Mouse (Mus musculus) MEL (cell line): ENCODE results near the gene Vav2. TPM values are rescaled to one million over a fixed set of nuclear protein-coding genes. Genes with fewer than 3 reads are reported as not detected.
A peak's percentile ranks its signal among the peaks of the same experiment; 100 is the strongest.

Source experiments
- DNase-seq: peaks from one replicate; pipeline ENCODE4 v3.0.0; 2011; ENCODE audit warnings: low read depth, low spot score
- H3K27ac ChIP-seq: 2 replicates; pipeline ENCODE4 v1.5.1; 2012; ENCODE audit warnings: low read depth, mild to moderate bottlenecking, control low read depth, low read length, moderate library complexity; ENCODE audit not compliant: control insufficient read depth
- H3K27me3 ChIP-seq, 2 experiments: fragments of 150-350 bp in 1 of 2; sonication (generic) in 1 of 2; 2 replicates each; pipeline ENCODE4 v1.6.1; 2012; ENCODE audit warnings: low read length in 2 of 2, mild to moderate bottlenecking in 2 of 2, improper control_type of control experiment in 1 of 2, moderate library complexity in 1 of 2; ENCODE audit not compliant: insufficient read depth in 2 of 2, control insufficient read depth in 1 of 2
- H3K36me3 ChIP-seq, 2 experiments: 2 replicates each; pipeline ENCODE4 v1.6.1; 2012 to 2014; ENCODE audit warnings: low read length in 2 of 2, improper control_type of control experiment in 1 of 2, inconsistent platforms in 1 of 2, mild to moderate bottlenecking in 1 of 2; ENCODE audit not compliant: insufficient read depth in 2 of 2, control insufficient read depth in 1 of 2
- H3K4me1 ChIP-seq, 2 experiments: fragments of 150-350 bp in 1 of 2; sonication (generic) in 1 of 2; 2 replicates each; pipeline ENCODE4 v1.6.1; 2012; ENCODE audit warnings: low read length in 2 of 2, improper control_type of control experiment in 1 of 2, mild to moderate bottlenecking in 1 of 2; ENCODE audit not compliant: insufficient read depth in 2 of 2, control insufficient read depth in 1 of 2
- H3K4me3 ChIP-seq, 2 experiments: fragments of 150-350 bp in 1 of 2; sonication (generic) in 1 of 2; 2 replicates each; pipeline ENCODE4 v1.5.1; 2012; ENCODE audit warnings: low read depth in 2 of 2, low read length in 2 of 2, mild to moderate bottlenecking in 2 of 2, moderate library complexity in 2 of 2, control low read depth in 1 of 2, improper control_type of control experiment in 1 of 2; ENCODE audit not compliant: control insufficient read depth in 1 of 2, insufficient read depth in 1 of 2
- H3K79me2 ChIP-seq: 2 replicates; pipeline ENCODE4 v1.6.1; 2012; ENCODE audit warnings: mild to moderate bottlenecking, low read length, moderate library complexity; ENCODE audit not compliant: control insufficient read depth, poor library complexity, insufficient read depth
- H3K9ac ChIP-seq: 2 replicates; pipeline ENCODE4 v1.6.1; 2012; ENCODE audit warnings: low read depth, mild to moderate bottlenecking, control low read depth, low read length, moderate library complexity; ENCODE audit not compliant: control insufficient read depth, poor library complexity, severe bottlenecking
- H3K9me3 ChIP-seq: fragments of 150-350 bp; sonication (generic); replicated peaks from 2 replicates; pipeline ENCODE4 v1.6.1; 2012; ENCODE audit warnings: mild to moderate bottlenecking, low read length, improper control_type of control experiment, moderate library complexity; ENCODE audit not compliant: insufficient read depth
- CTCF ChIP-seq, 3 experiments: IDR thresholded peaks in 2 of 3; conservative IDR thresholded peaks in 1 of 3; 2 replicates each; pipeline ENCODE4 v1.5.1; 2011 to 2012; ENCODE audit warnings: low read length in 3 of 3, low read depth in 2 of 3, mild to moderate bottlenecking in 2 of 3, improper control_type of control experiment in 1 of 3, inconsistent platforms in 1 of 3, mixed read lengths in 1 of 3, moderate library complexity in 1 of 3; ENCODE audit not compliant: control insufficient read depth in 1 of 3, insufficient read depth in 1 of 3, poor library complexity in 1 of 3, severe bottlenecking in 1 of 3
- JUND ChIP-seq: IDR thresholded peaks from 2 replicates; pipeline ENCODE4 v1.6.1; 2011; ENCODE audit warnings: low read depth, mild to moderate bottlenecking, improper control_type of control experiment, low read length
- KAT2A ChIP-seq: conservative IDR thresholded peaks from 2 replicates; pipeline ENCODE4 v1.6.1; 2012; ENCODE audit warnings: low read depth, low read length, improper control_type of control experiment, inconsistent platforms
- MAFK ChIP-seq: IDR thresholded peaks from 2 replicates; pipeline ENCODE4 v1.6.1; 2011; ENCODE audit warnings: low read depth, mild to moderate bottlenecking, low read length, improper control_type of control experiment, borderline replicate concordance
- MYC ChIP-seq: IDR thresholded peaks from 2 replicates; pipeline ENCODE4 v1.6.1; 2011; ENCODE audit warnings: low read depth, mild to moderate bottlenecking, low read length, improper control_type of control experiment, moderate library complexity
- NELFE ChIP-seq: IDR thresholded peaks from 2 replicates; pipeline ENCODE4 v1.6.1; 2011; ENCODE audit warnings: low read depth, low read length, improper control_type of control experiment
- POLR2A ChIP-seq, 2 experiments: IDR thresholded peaks; 2 replicates each; pipeline ENCODE4 v1.6.1; 2011 to 2012; ENCODE audit warnings: low read length in 2 of 2, mild to moderate bottlenecking in 2 of 2, control low read depth in 1 of 2, improper control_type of control experiment in 1 of 2, low read depth in 1 of 2, moderate library complexity in 1 of 2; ENCODE audit not compliant: control insufficient read depth in 1 of 2, insufficient read depth in 1 of 2, poor library complexity in 1 of 2
- POLR2AphosphoS2 ChIP-seq: IDR thresholded peaks from 2 replicates; pipeline ENCODE4 v1.6.1; 2011; ENCODE audit warnings: low read length, improper control_type of control experiment
- RCOR1 ChIP-seq: IDR thresholded peaks from 2 replicates; pipeline ENCODE4 v1.6.1; 2012; ENCODE audit warnings: low read depth, mild to moderate bottlenecking, inconsistent platforms, low read length, improper control_type of control experiment
- SMC3 ChIP-seq: IDR thresholded peaks from 2 replicates; pipeline ENCODE4 v1.6.1; 2011; ENCODE audit warnings: low read depth, low read length, improper control_type of control experiment
- TAL1 ChIP-seq: IDR thresholded peaks from 2 replicates; pipeline ENCODE4 v1.6.1; 2012; ENCODE audit warnings: mild to moderate bottlenecking, inconsistent platforms, low read length, moderate library complexity, mixed read lengths
- TCF12 ChIP-seq: IDR thresholded peaks from 2 replicates; pipeline ENCODE4 v1.6.1; 2014; ENCODE audit warnings: low read depth, mild to moderate bottlenecking, inconsistent platforms, low read length, improper control_type of control experiment, moderate library complexity
- USF1 ChIP-seq: IDR thresholded peaks from 2 replicates; pipeline ENCODE4 v1.6.1; 2014; ENCODE audit warnings: low read depth, mild to moderate bottlenecking, inconsistent platforms, low read length, improper control_type of control experiment, moderate library complexity
- ZC3H11A ChIP-seq: IDR thresholded peaks from 2 replicates; pipeline ENCODE4 v1.6.1; 2012; ENCODE audit warnings: low read depth, mild to moderate bottlenecking, inconsistent platforms, low read length, improper control_type of control experiment
- ZKSCAN1 ChIP-seq: IDR thresholded peaks from 2 replicates; pipeline ENCODE4 v1.6.1; 2012; ENCODE audit warnings: low read depth, mild to moderate bottlenecking, inconsistent platforms, low read length, improper control_type of control experiment, moderate library complexity
- ZNF384 ChIP-seq: IDR thresholded peaks from 2 replicates; pipeline ENCODE4 v1.6.1; 2012; ENCODE audit warnings: low read depth, mild to moderate bottlenecking, inconsistent platforms, low read length, improper control_type of control experiment
- polyA plus RNA-seq, 2 experiments: library from polyadenylated mRNA; stranded (reverse) in 1 of 2; unstranded in 1 of 2; fragments of >175 nt in 1 of 2; fragments of >200 nt in 1 of 2; gene quantifications; 2 replicates each; pipeline versions ENCODE4 v1.2.1 to v1.2.4; 2012; ENCODE audit warnings: low replicate concordance in 2 of 2, low read depth in 1 of 2; ENCODE audit not compliant: insufficient read length in 2 of 2, insufficient read depth in 1 of 2, missing spikeins in 1 of 2
- total RNA-seq: library from RNA; depleted of rRNA; stranded (reverse); fragments of 300-350 nt; gene quantifications from 2 replicates; pipeline ENCODE4 v1.2.3, GENCODE M21; 2012

The Vav2 gene
- total and polyA plus RNA-seq, 3 experiments: 8.8 to 15.9 TPM; not detected in 1

DNA sequence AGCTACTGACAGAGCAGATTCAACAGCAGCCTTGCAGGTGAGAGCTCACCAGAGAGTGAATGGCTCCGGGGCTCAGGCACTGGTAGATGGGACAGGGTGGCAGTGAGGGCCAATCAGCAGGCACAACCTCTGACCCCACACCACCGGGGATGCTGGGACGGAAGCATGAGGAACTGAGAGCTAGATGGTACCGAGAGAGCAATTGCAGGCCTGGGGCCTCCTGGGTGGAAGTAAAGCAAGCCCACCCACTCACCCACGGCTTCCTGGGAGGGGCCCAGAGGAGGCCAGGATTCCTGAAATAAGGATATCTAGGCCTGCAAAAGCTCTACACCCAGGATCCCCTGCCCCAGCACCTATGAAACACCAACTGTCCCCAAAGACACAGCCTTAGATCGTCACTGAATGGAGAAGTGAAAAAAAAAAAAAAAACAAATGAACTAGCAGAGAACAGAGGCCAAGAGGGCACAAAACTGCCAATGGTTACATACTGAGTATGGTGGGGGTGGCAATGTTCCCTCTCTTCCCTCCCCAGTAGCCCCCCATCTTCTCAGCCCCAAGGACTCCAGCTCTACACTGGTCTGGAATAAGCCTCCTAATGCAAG, 72.1 kb downstream of the Vav2 start:
- Histone ChIP-seq H3K27ac (no peak overlapping the region), H3K4me1 (peaks cover 5 to 10% of the 10 kb centered on the region in 2 experiments), H3K79me2 (no peaks in the 10 kb centered on the region), H3K9me3 (no peaks in the 10 kb centered on the region), H3K27me3 (no peaks in the 10 kb centered on the region), H3K36me3 (peaks cover 0 to 4% of the 10 kb centered on the region in 2 experiments; a peak in 2 of 4 replicates), H3K4me3 (no peak overlapping the region), H3K9ac (no peak overlapping the region)
- no peak for DNase-seq
- 0 out of 2 replicates have a peak, but pooled peaks have one; percentile 17 for TF ChIP-seq ZNF384
- TF ChIP-seq ZKSCAN1: no peak
- TF ChIP-seq KAT2A: no peak

DNA sequence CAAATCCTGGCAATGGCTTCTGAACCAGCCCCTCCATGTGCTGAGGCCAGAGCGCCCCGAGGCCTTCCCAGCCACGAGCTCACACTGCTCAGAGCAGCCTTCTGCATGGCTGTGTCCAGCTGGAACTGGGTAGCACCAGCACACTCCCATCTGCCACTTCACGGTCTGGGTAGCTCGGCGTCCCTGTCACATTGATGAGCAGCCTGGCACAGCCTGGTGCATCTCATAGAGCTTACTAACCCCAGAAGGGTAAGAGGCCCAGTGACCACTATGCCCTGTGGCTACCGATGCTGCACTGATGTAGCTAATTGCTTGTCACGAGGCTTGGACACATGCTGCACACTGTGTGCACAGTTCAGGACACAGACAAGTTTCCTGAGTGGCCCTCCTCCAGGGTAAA, 74.1 kb downstream of the Vav2 start:
- H3K27ac ChIP-seq: no peak overlapping the region
- no peaks in the 10 kb centered on the region for H3K9me3 ChIP-seq
- no peak for DNase-seq
- H3K9ac ChIP-seq: no peak overlapping the region
- H3K4me1 ChIP-seq: peaks cover 5 to 13% of the 10 kb centered on the region in 2 experiments
- H3K4me3 ChIP-seq: no peak overlapping the region
- H3K27me3 ChIP-seq: no peaks in the 10 kb centered on the region
- TF ChIP-seq SMC3 (no peak), CTCF (IDR thresholded peaks at IDR 0.05 in 2 of 3, conservative IDR thresholded peaks at IDR 0.05 in 1 of 3; ENCODE audit: control insufficient read depth in 1 of 3, insufficient read depth in 1 of 3, low read depth in 2 of 3, low read length in 3 of 3, poor library complexity in 1 of 3, severe bottlenecking in 1 of 3) (no peak), RCOR1 (no peak), MYC (no peak), ZNF384 (no peak), ZC3H11A (no peak), TCF12 (no peak), NELFE (no peak), MAFK (no peak), JUND (no peak), POLR2A (IDR thresholded peaks at IDR 0.05; ENCODE audit: control insufficient read depth in 1 of 2, insufficient read depth in 1 of 2, low read depth in 1 of 2, low read length in 2 of 2, poor library complexity in 1 of 2) (no peak), USF1 (no peak), POLR2AphosphoS2 (no peak), TAL1 (no peak)
- TF ChIP-seq, all 39 proteins: peak for 0
- no peaks in the 10 kb centered on the region; the same call in 1 of the 2 replicates for H3K79me2 ChIP-seq
- H3K36me3 ChIP-seq: peaks cover 0 to 4% of the 10 kb centered on the region in 2 experiments; a peak in 2 of 4 replicates
